Mouse (Mus musculus) forebrain, embryonic 13.5 days (tissue): ENCODE data around the gene Cul7. TPM values are rescaled to one million over a fixed set of nuclear protein-coding genes. Genes with fewer than 3 reads are reported as not detected.

Experiments used
- ATAC-seq: fragments of 200-750 bp; cut with Nextera tagmentation; 2 replicates; pipeline ENCODE4 v1.8.0; 2017
- H3K27ac ChIP-seq: fragments of 300-500 bp; sonication (generic); 2 replicates; pipeline ENCODE4 v1.5.1; 2015; ENCODE audit warnings: inconsistent platforms, mild to moderate bottlenecking, moderate library complexity
- H3K27me3 ChIP-seq: fragments of 300-500 bp; sonication (generic); 2 replicates; pipeline ENCODE4 v1.6.1; 2015; ENCODE audit warnings: mild to moderate bottlenecking, inconsistent platforms
- H3K36me3 ChIP-seq: fragments of 300-500 bp; sonication (generic); 2 replicates; pipeline ENCODE4 v1.6.1; 2015; ENCODE audit warnings: mild to moderate bottlenecking, inconsistent platforms; ENCODE audit not compliant: poor library complexity, severe bottlenecking
- H3K4me1 ChIP-seq: fragments of 300-500 bp; sonication (generic); 2 replicates; pipeline ENCODE4 v1.6.1; 2015; ENCODE audit warnings: inconsistent platforms
- H3K4me2 ChIP-seq: fragments of 300-500 bp; sonication (generic); 2 replicates; pipeline ENCODE4 v1.6.1; 2015; ENCODE audit warnings: inconsistent platforms, mild to moderate bottlenecking, moderate library complexity
- H3K4me3 ChIP-seq: fragments of 300-500 bp; sonication (generic); 2 replicates; pipeline ENCODE4 v1.5.1; 2015; ENCODE audit warnings: mild to moderate bottlenecking, inconsistent platforms
- H3K9ac ChIP-seq: fragments of 300-500 bp; sonication (generic); 2 replicates; pipeline ENCODE4 v1.6.1; 2015; ENCODE audit warnings: mild to moderate bottlenecking, inconsistent platforms
- H3K9me3 ChIP-seq: fragments of 300-500 bp; sonication (generic); replicated peaks from 2 replicates; pipeline ENCODE4 v1.6.1; 2016; ENCODE audit warnings: inconsistent platforms
- WGBS: fragments of 180-500 bp; shearing (Covaris S2); methylation state at CpG from one replicate; pipeline ENCODE4 v1.1.7; 2015; 5-methylcytosine and 5-hydroxymethylcytosine counted together
- polyA plus RNA-seq: library from polyadenylated mRNA; unstranded; fragments of >200 nt; fragmentation: Nextera tagmentation; extraction: Ambion mirVana; gene quantifications from 2 replicates; pipeline ENCODE4 v1.2.1, GENCODE M21; 2015

Cul7 gene
- polyA plus RNA-seq, 1 experiment from 2014 or later: 33.5 TPM

- 17% methylated on average over 12 of the region's 12 CpGs for WGBS
- Histone ChIP-seq H3K36me3 (peaks cover 38% of the 10 kb centered on the region), H3K4me2 (peak overlapping the region; percentile 77), H3K4me3 (peak overlapping the region; percentile 96), H3K27ac (peak overlapping the region; percentile 87), H3K27me3 (no peaks in the 10 kb centered on the region), H3K9me3 (no peaks in the 10 kb centered on the region), H3K9ac (peak overlapping the region; percentile 98), H3K4me1 (peaks cover 31% of the 10 kb centered on the region)
- peak; percentile 62 for ATAC-seq
Observed at GRCm38 (mm10) chr17:46629685-46630441, 20.3 kb upstream of the Cul7 start.

GRCm38 (mm10) chr17:46636831-46637523 lies 13.2 kb upstream of the Cul7 start:
- peak; percentile 77 for ATAC-seq
- peak overlapping the region; percentile 63 for H3K27ac ChIP-seq
- H3K27me3 ChIP-seq: no peaks in the 10 kb centered on the region
- peaks cover 77% of the 10 kb centered on the region for H3K36me3 ChIP-seq
- peaks cover 18% of the 10 kb centered on the region for H3K4me1 ChIP-seq
- H3K4me2 ChIP-seq: peak overlapping the region; percentile 37
- H3K9ac ChIP-seq: peak overlapping the region; percentile 37; the same call in 1 of the 2 replicates
- no peaks in the 10 kb centered on the region for H3K9me3 ChIP-seq
- WGBS: 14% methylated on average over 15 of the region's 15 CpGs
- H3K4me3 ChIP-seq: no peak overlapping the region

- WGBS: 89% methylated on average over 9 of the region's 9 CpGs
- H3K36me3 ChIP-seq: peaks cover 61% of the 10 kb centered on the region
- no peak for ATAC-seq
- H3K27me3 ChIP-seq: no peaks in the 10 kb centered on the region
- H3K4me3 ChIP-seq: no peak overlapping the region
- H3K4me1 ChIP-seq: peaks cover 33% of the 10 kb centered on the region
- H3K4me2 ChIP-seq: no peak overlapping the region
- H3K27ac ChIP-seq: no peak overlapping the region
- no peak overlapping the region for H3K9ac ChIP-seq
- H3K9me3 ChIP-seq: no peaks in the 10 kb centered on the region
Observed at GRCm38 (mm10) chr17:46639929-46640328, 10.2 kb upstream of the Cul7 start.

GRCm38 (mm10) chr17:46642060-46642459 lies 8.1 kb upstream of the Cul7 start:
- Histone ChIP-seq H3K9ac (no peak overlapping the region), H3K27me3 (no peaks in the 10 kb centered on the region), H3K9me3 (no peaks in the 10 kb centered on the region), H3K4me3 (no peak overlapping the region), H3K27ac (no peak overlapping the region), H3K4me2 (no peak overlapping the region), H3K4me1 (peaks cover 31% of the 10 kb centered on the region), H3K36me3 (peaks cover 46% of the 10 kb centered on the region)
- no peak for ATAC-seq
- 91% methylated on average over 17 of the region's 17 CpGs for WGBS

- Histone ChIP-seq H3K27ac (no peak overlapping the region), H3K4me2 (peak overlapping the region; percentile 81), H3K4me3 (peak overlapping the region; percentile 80), H3K4me1 (peaks cover 30% of the 10 kb centered on the region), H3K27me3 (no peaks in the 10 kb centered on the region), H3K9me3 (no peaks in the 10 kb centered on the region), H3K36me3 (peaks cover 50% of the 10 kb centered on the region), H3K9ac (no peak overlapping the region)
- no peak for ATAC-seq
- 91% methylated on average over 12 of the region's 12 CpGs for WGBS
Observed at GRCm38 (mm10) chr17:46644152-46644805, 5.9 kb upstream of the Cul7 start.

GRCm38 (mm10) chr17:46644916-46645475 lies 5.1 kb upstream of the Cul7 start:
- H3K36me3 ChIP-seq: peaks cover 43% of the 10 kb centered on the region
- peak overlapping the region; percentile 77 for H3K9ac ChIP-seq
- H3K27me3 ChIP-seq: no peaks in the 10 kb centered on the region
- 9% methylated on average over 11 of the region's 11 CpGs for WGBS
- no peaks in the 10 kb centered on the region for H3K9me3 ChIP-seq
- ATAC-seq: no peak
- peak overlapping the region; percentile 80 for H3K4me3 ChIP-seq
- H3K4me2 ChIP-seq: peak overlapping the region; percentile 81
- peak overlapping the region; percentile 17; the same call in 1 of the 2 replicates for H3K27ac ChIP-seq
- peaks cover 37% of the 10 kb centered on the region for H3K4me1 ChIP-seq

- H3K4me2 ChIP-seq: peak within 1 kb of the TSS; percentile 81
- H3K27me3 ChIP-seq: no peaks in the 10 kb centered on the region
- peak within 1 kb of the TSS; percentile 80 for H3K4me3 ChIP-seq
- H3K9me3 ChIP-seq: no peaks in the 10 kb centered on the region
- peak; percentile 75 for ATAC-seq
- peak within 1 kb of the TSS; percentile 77 for H3K9ac ChIP-seq
- peaks cover 41% of the 10 kb centered on the region for H3K4me1 ChIP-seq
- peak within 1 kb of the TSS; percentile 83 for H3K27ac ChIP-seq
- peaks cover 36% of the 10 kb centered on the region for H3K36me3 ChIP-seq
- WGBS: under 1% methylated on average over 53 of the region's 53 CpGs
Observed at GRCm38 (mm10) chr17:46645561-46646321, 4.4 kb upstream of the Cul7 start, which contains the start of the genes Klc4 and Mrpl2. Gene Klc4 (minus strand): TSS chr17:46646022. Gene Mrpl2 (plus strand): TSS chr17:46646229.

- peaks cover 30% of the 10 kb centered on the region for H3K36me3 ChIP-seq
- H3K4me1 ChIP-seq: peaks cover 46% of the 10 kb centered on the region
- H3K27ac ChIP-seq: peak overlapping the region; percentile 83
- H3K4me2 ChIP-seq: peak overlapping the region; percentile 81
- peak overlapping the region; percentile 80 for H3K4me3 ChIP-seq
- H3K9me3 ChIP-seq: no peaks in the 10 kb centered on the region
- WGBS: under 1% methylated on average over 19 of the region's 19 CpGs
- ATAC-seq: no peak
- no peaks in the 10 kb centered on the region for H3K27me3 ChIP-seq
- peak overlapping the region; percentile 77 for H3K9ac ChIP-seq
Observed at GRCm38 (mm10) chr17:46646322-46646662, 3.8 kb upstream of the Cul7 start.

- Histone ChIP-seq H3K9ac (no peak overlapping the region), H3K4me1 (peaks cover 56% of the 10 kb centered on the region), H3K27me3 (no peaks in the 10 kb centered on the region), H3K36me3 (peaks cover 20% of the 10 kb centered on the region), H3K9me3 (no peaks in the 10 kb centered on the region), H3K4me2 (peak overlapping the region; percentile 81; the same call in 1 of the 2 replicates), H3K4me3 (peak overlapping the region; percentile 80; the same call in 1 of the 2 replicates), H3K27ac (no peak overlapping the region)
- WGBS: 92% methylated on average over 7 of the region's 7 CpGs
- ATAC-seq: no peak
Observed at GRCm38 (mm10) chr17:46647279-46647678, 2.9 kb upstream of the Cul7 start.

GRCm38 (mm10) chr17:46648436-46648835 lies 1.7 kb upstream of the Cul7 start:
- Histone ChIP-seq H3K9ac (no peak overlapping the region), H3K4me3 (no peak overlapping the region), H3K36me3 (peaks cover 25% of the 10 kb centered on the region), H3K4me1 (peaks cover 64% of the 10 kb centered on the region), H3K4me2 (no peak overlapping the region), H3K9me3 (no peaks in the 10 kb centered on the region), H3K27me3 (no peaks in the 10 kb centered on the region), H3K27ac (no peak overlapping the region)
- no peak for ATAC-seq
- WGBS: 94% methylated on average over 9 of the region's 9 CpGs

- peaks cover 54% of the 10 kb centered on the region for H3K4me1 ChIP-seq
- peak overlapping the region; percentile 92 for H3K9ac ChIP-seq
- H3K4me2 ChIP-seq: peak overlapping the region; percentile 91
- H3K27me3 ChIP-seq: no peaks in the 10 kb centered on the region
- peaks cover 36% of the 10 kb centered on the region for H3K36me3 ChIP-seq
- ATAC-seq: no peak
- 33% methylated on average over 15 of the region's 15 CpGs for WGBS
- H3K27ac ChIP-seq: peak overlapping the region; percentile 94
- H3K4me3 ChIP-seq: peak overlapping the region; percentile 68
- no peaks in the 10 kb centered on the region for H3K9me3 ChIP-seq
Observed at GRCm38 (mm10) chr17:46649811-46650210, 326 bp upstream of the Cul7 start.
